In the genomic region with DNA sequence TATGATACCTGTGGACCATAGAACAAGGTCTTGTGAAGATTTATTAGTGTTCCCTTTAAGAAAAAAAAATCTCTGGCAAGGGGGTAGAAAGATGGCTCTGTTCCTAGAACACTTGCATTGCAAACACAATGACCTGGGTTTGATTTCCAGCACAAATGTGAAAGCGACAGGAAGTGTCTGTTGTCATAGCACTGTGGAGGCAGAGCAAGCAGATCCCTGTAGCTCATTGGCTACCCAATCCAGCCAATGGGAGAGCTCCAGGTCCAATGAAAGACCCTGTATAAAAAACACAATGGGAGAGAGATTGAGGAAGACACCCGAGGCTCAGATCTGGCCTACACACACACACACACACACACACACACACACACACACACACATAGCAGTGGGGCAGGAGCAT, we compare ENCODE assay signal across 16 mouse cellular contexts. TPM values are rescaled to one million over a fixed set of nuclear protein-coding genes. Genes with fewer than 3 reads are reported as not detected.
DNase-seq lines count a peak whose midpoint lies in the region; ATAC-seq and TF ChIP-seq lines count a peak whose summit lies in the region.
"Had no signal": no experiment of that assay in that cellular context is flagged by ENCODE, and none has a peak within 500 bp of the region (broad histone marks: within the 10 kb centered on the region; RNA-seq: fewer than 3 reads in every experiment).

No protein-coding gene starts in this region.

- no peak for TF ChIP-seq CTCF in forebrain, postnatal 0 days (IDR thresholded peaks at IDR 0.05; ENCODE audit: low read depth)

- H3K4me1 ChIP-seq in intestine, embryonic 15.5 days (replicated peaks), result no peaks in the 10 kb centered on the region
- peaks cover 4% of the 10 kb centered on the region; the same call in 1 of the 2 replicates for H3K4me1 ChIP-seq in intestine, embryonic 16.5 days (ENCODE audit: control insufficient read depth, insufficient read depth, low read length)
- no peaks in the 10 kb centered on the region for H3K4me1 ChIP-seq in forebrain, postnatal 0 days (ENCODE audit: insufficient read depth)
- H3K4me1 ChIP-seq in midbrain, embryonic 12.5 days, result no peaks in the 10 kb centered on the region
- H3K4me1 ChIP-seq: heart, embryonic 12.5 days had no signal

- DNase-seq in R1 (ENCODE audit: low read depth, low spot score), result peak; percentile 28
- peak; percentile 41 for DNase-seq in forebrain, postnatal 0 days
- no peak for DNase-seq in urinary bladder, postnatal 36 days (ENCODE audit: low spot score in 2 of 2)
- DNase-seq in spleen, postnatal 10 days (ENCODE audit: low spot score in 2 of 2), result no peak
- no peak for DNase-seq in right cerebral cortex, postnatal 4 days
- DNase-seq: cerebellum, postnatal 25 days; gastrocnemius, postnatal 14 days; left cerebral cortex, postnatal 4 days; right cerebral cortex, postnatal 14 days; thymus, postnatal 25 days had no signal

- no peak overlapping the region for H3K27ac ChIP-seq in intestine, embryonic 15.5 days
- no peak overlapping the region for H3K27ac ChIP-seq in intestine, embryonic 16.5 days (ENCODE audit: low read length)
- no peak overlapping the region for H3K27ac ChIP-seq in forebrain, postnatal 0 days (ENCODE audit: low read depth, low read length)
- H3K27ac ChIP-seq in midbrain, embryonic 12.5 days (replicated peaks), result no peak overlapping the region

- WGBS in intestine, embryonic 15.5 days, result 45% methylated on average over 2 of the region's 2 CpGs
- 37% methylated on average over 2 of the region's 2 CpGs for WGBS in intestine, embryonic 16.5 days
- WGBS in forebrain, postnatal 0 days, result 10% methylated on average over 2 of the region's 2 CpGs
- WGBS in midbrain, embryonic 12.5 days, result 12% methylated on average over 2 of the region's 2 CpGs

- H3K9me3 ChIP-seq in intestine, embryonic 15.5 days, result no peaks in the 10 kb centered on the region
- H3K9me3 ChIP-seq in intestine, embryonic 16.5 days (ENCODE audit: control insufficient read depth, low read length), result no peaks in the 10 kb centered on the region
- H3K9me3 ChIP-seq in forebrain, postnatal 0 days (ENCODE audit: low read length), result no peaks in the 10 kb centered on the region
- no peaks in the 10 kb centered on the region for H3K9me3 ChIP-seq in midbrain, embryonic 12.5 days
- H3K9me3 ChIP-seq: heart, embryonic 12.5 days had no signal

- H3K4me2 ChIP-seq in intestine, embryonic 15.5 days (replicated peaks), result no peak overlapping the region
- no peak overlapping the region for H3K4me2 ChIP-seq in intestine, embryonic 16.5 days (ENCODE audit: low read depth, low read length)
- H3K4me2 ChIP-seq in forebrain, postnatal 0 days (ENCODE audit: low read depth), result no peak overlapping the region
- H3K4me2 ChIP-seq in midbrain, embryonic 12.5 days (replicated peaks), result no peak overlapping the region
- H3K4me2 ChIP-seq: heart, embryonic 12.5 days had no signal

- ATAC-seq in intestine, embryonic 15.5 days, result peak; percentile 31; the same call in 1 of the 2 replicates
- no peak for ATAC-seq in intestine, embryonic 16.5 days
- peak; percentile 93 for ATAC-seq in forebrain, postnatal 0 days
- peak; percentile 85 for ATAC-seq in midbrain, embryonic 12.5 days (ENCODE audit: low FRiP score, low read depth)
- ATAC-seq: activated CD4-positive, CD25-positive, alpha-beta regulatory T cell, adult 4 months had no signal

- H3K36me3 ChIP-seq in intestine, embryonic 15.5 days, result no peaks in the 10 kb centered on the region
- no peaks in the 10 kb centered on the region for H3K36me3 ChIP-seq in intestine, embryonic 16.5 days (ENCODE audit: control insufficient read depth, insufficient read depth, low read length)
- no peaks in the 10 kb centered on the region for H3K36me3 ChIP-seq in forebrain, postnatal 0 days (ENCODE audit: insufficient read depth)
- H3K36me3 ChIP-seq in midbrain, embryonic 12.5 days, result no peaks in the 10 kb centered on the region
- H3K36me3 ChIP-seq: heart, embryonic 12.5 days had no signal

- H3K9ac ChIP-seq in intestine, embryonic 15.5 days, result no peak overlapping the region
- H3K9ac ChIP-seq in intestine, embryonic 16.5 days (ENCODE audit: low read depth, low read length), result no peak overlapping the region
- no peak overlapping the region for H3K9ac ChIP-seq in forebrain, postnatal 0 days
- no peak overlapping the region for H3K9ac ChIP-seq in midbrain, embryonic 12.5 days (replicated peaks)
- H3K9ac ChIP-seq: heart, embryonic 12.5 days had no signal

- no peaks in the 10 kb centered on the region for H3K27me3 ChIP-seq in intestine, embryonic 15.5 days (replicated peaks)
- no peaks in the 10 kb centered on the region for H3K27me3 ChIP-seq in intestine, embryonic 16.5 days (replicated peaks; ENCODE audit: control insufficient read depth, insufficient read depth, low read length)
- H3K27me3 ChIP-seq in forebrain, postnatal 0 days (ENCODE audit: insufficient read depth, low read length), result no peaks in the 10 kb centered on the region
- H3K27me3 ChIP-seq in midbrain, embryonic 12.5 days, result no peaks in the 10 kb centered on the region

- no peak overlapping the region for H3K4me3 ChIP-seq in intestine, embryonic 15.5 days (replicated peaks)
- H3K4me3 ChIP-seq in intestine, embryonic 16.5 days (ENCODE audit: low read length), result no peak overlapping the region
- no peak overlapping the region for H3K4me3 ChIP-seq in forebrain, postnatal 0 days (ENCODE audit: low read depth, low read length)
- no peak overlapping the region for H3K4me3 ChIP-seq in midbrain, embryonic 12.5 days
- H3K4me3 ChIP-seq: heart, embryonic 12.5 days had no signal

RNA-seq across cellular contexts. Expression of a gene that starts 4.1 kb away (rescaled TPM):
- polyA plus RNA-seq in intestine, embryonic 15.5 days (2015; fragmentation: Nextera tagmentation; extraction: Ambion mirVana), result 3.7 and 4.9 TPM in 2 replicates
- 2.3 and 6.5 TPM in 2 replicates for polyA plus RNA-seq in intestine, embryonic 16.5 days (2015; fragmentation: Nextera tagmentation; extraction: Ambion mirVana)
- not detected in 2 replicates for total RNA-seq in forebrain, postnatal 0 days (2014; rRNA removed)
- 0.19 TPM in 1 of 2 replicates, not detected in the other for polyA plus RNA-seq in forebrain, postnatal 0 days (2015; fragmentation: Nextera tagmentation; extraction: Ambion mirVana)
- not detected in 2 replicates for polyA plus RNA-seq in midbrain, embryonic 12.5 days (2016; fragmentation: Nextera tagmentation; extraction: Ambion mirVana)
- total RNA-seq: ES-E14; gastrocnemius, postnatal 14 days had no signal
- polyA plus RNA-seq: activated CD4-positive, CD25-positive, alpha-beta regulatory T cell, adult 4 months had no signal

Comparison
In these comparisons a context has a peak if more than half of its experiments do, and no peak if none do; other contexts are left out.
1. DNase-seq: peak in R1 (single experiment) and forebrain, postnatal 0 days (single experiment); none in urinary bladder, postnatal 36 days (0 of 2), spleen, postnatal 10 days (0 of 2) and right cerebral cortex, postnatal 4 days (single experiment).